Mouse (Mus musculus) lung, embryonic 16.5 days (tissue): ENCODE data around the gene Hipk2. TPM values are rescaled to one million over a fixed set of nuclear protein-coding genes. Genes with fewer than 3 reads are reported as not detected.

Experiments used
- ATAC-seq: fragments of 200-750 bp; cut with Nextera tagmentation; 2 replicates; pipeline ENCODE4 v1.8.0; 2017; ENCODE audit warnings: low read depth, mild to moderate bottlenecking, moderate library complexity
- H3K27ac ChIP-seq: fragments of 300-500 bp; sonication (generic); 2 replicates; pipeline ENCODE4 v1.5.1; 2014; ENCODE audit warnings: mild to moderate bottlenecking, control low read depth, low read length
- H3K27me3 ChIP-seq: fragments of 300-500 bp; sonication (generic); 2 replicates; pipeline ENCODE4 v1.6.1; 2014; ENCODE audit warnings: low read depth, low read length, mixed read lengths; ENCODE audit not compliant: control insufficient read depth, insufficient read depth
- H3K36me3 ChIP-seq: fragments of 300-500 bp; sonication (generic); 2 replicates; pipeline ENCODE4 v1.6.1; 2014; ENCODE audit warnings: low read length; ENCODE audit not compliant: control insufficient read depth, insufficient read depth
- H3K4me1 ChIP-seq: fragments of 300-500 bp; sonication (generic); replicated peaks from 2 replicates; pipeline ENCODE4 v1.6.1; 2014; ENCODE audit warnings: low read length, mixed read lengths; ENCODE audit not compliant: control insufficient read depth, insufficient read depth
- H3K4me2 ChIP-seq: fragments of 300-500 bp; sonication (generic); 2 replicates; pipeline ENCODE4 v1.6.1; 2014; ENCODE audit warnings: low read depth, low read length, control low read depth
- H3K4me3 ChIP-seq: fragments of 300-500 bp; sonication (generic); 2 replicates; pipeline ENCODE4 v1.5.1; 2014; ENCODE audit warnings: mild to moderate bottlenecking, low read length, control low read depth
- H3K9ac ChIP-seq: fragments of 300-500 bp; sonication (generic); 2 replicates; pipeline ENCODE4 v1.6.1; 2014; ENCODE audit warnings: low read length, control low read depth
- H3K9me3 ChIP-seq: fragments of 300-500 bp; sonication (generic); 2 replicates; pipeline ENCODE4 v1.6.1; 2016; ENCODE audit warnings: low read length; ENCODE audit not compliant: control insufficient read depth
- WGBS: fragments of 180-500 bp; shearing (Covaris S2); extraction: QIAGEN DNeasy Blood & Tissue Kit; methylation state at CpG from one replicate; pipeline ENCODE4 v1.1.7; 2014; 5-methylcytosine and 5-hydroxymethylcytosine counted together
- polyA plus RNA-seq: library from polyadenylated mRNA; unstranded; fragments of >200 nt; fragmentation: Nextera tagmentation; extraction: Ambion mirVana; gene quantifications from 2 replicates; pipeline ENCODE4 v1.2.1, GENCODE M21; 2015

Hipk2 gene
- polyA plus RNA-seq, 1 experiment from 2014 or later: 19.8 TPM

GRCm38 (mm10) chr6:38835217-38835616, 40.7 kb downstream of the Hipk2 start:
- ATAC-seq: no peak
- no peak overlapping the region for H3K9ac ChIP-seq
- H3K27me3 ChIP-seq: no peaks in the 10 kb centered on the region
- WGBS: 72% methylated on average over 1 of the region's 1 CpGs
- no peak overlapping the region for H3K4me3 ChIP-seq
- H3K36me3 ChIP-seq: no peaks in the 10 kb centered on the region
- 0 out of 2 replicates have a peak, but pooled peaks cover 2% of the 10 kb centered on the region for H3K4me1 ChIP-seq
- H3K9me3 ChIP-seq: no peaks in the 10 kb centered on the region
- H3K4me2 ChIP-seq: no peak overlapping the region
- H3K27ac ChIP-seq: no peak overlapping the region

GRCm38 (mm10) chr6:38834727-38835126, 41.2 kb downstream of the Hipk2 start:
- no peak overlapping the region for H3K9ac ChIP-seq
- H3K27me3 ChIP-seq: no peaks in the 10 kb centered on the region
- H3K4me3 ChIP-seq: no peak overlapping the region
- ATAC-seq: no peak
- H3K4me2 ChIP-seq: no peak overlapping the region
- 76% methylated on average over 2 of the region's 2 CpGs for WGBS
- H3K27ac ChIP-seq: no peak overlapping the region
- no peaks in the 10 kb centered on the region for H3K4me1 ChIP-seq
- H3K9me3 ChIP-seq: no peaks in the 10 kb centered on the region
- no peaks in the 10 kb centered on the region for H3K36me3 ChIP-seq

DNA sequence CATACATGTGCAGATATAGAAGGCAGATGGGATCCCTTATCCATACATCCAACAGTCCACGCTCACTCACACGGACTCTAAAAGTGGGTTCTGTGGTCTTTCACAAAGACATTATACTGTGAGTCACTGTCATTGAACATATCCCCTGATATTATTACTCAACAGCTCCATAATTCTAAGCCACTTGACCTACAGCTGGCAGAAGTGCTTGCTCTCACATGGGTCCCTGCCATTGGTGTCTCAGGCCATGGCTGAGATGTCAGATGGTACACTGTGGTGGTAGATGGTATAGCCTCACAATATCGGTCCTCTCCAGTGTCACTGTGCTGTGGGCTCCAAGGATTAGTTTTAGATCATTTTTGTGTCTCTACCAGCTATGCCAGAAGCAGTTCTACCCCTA, 42.2 kb downstream of the Hipk2 start:
- no peak overlapping the region for H3K4me3 ChIP-seq
- H3K36me3 ChIP-seq: no peaks in the 10 kb centered on the region
- no peaks in the 10 kb centered on the region for H3K9me3 ChIP-seq
- H3K4me2 ChIP-seq: no peak overlapping the region
- no peak for ATAC-seq
- H3K9ac ChIP-seq: no peak overlapping the region
- H3K4me1 ChIP-seq: no peaks in the 10 kb centered on the region
- no peak overlapping the region for H3K27ac ChIP-seq
- H3K27me3 ChIP-seq: no peaks in the 10 kb centered on the region
- 90% methylated on average over 3 of the region's 3 CpGs for WGBS

- no peaks in the 10 kb centered on the region for H3K36me3 ChIP-seq
- H3K4me2 ChIP-seq: no peak overlapping the region
- no peaks in the 10 kb centered on the region for H3K27me3 ChIP-seq
- H3K4me1 ChIP-seq: no peaks in the 10 kb centered on the region
- H3K9me3 ChIP-seq: no peaks in the 10 kb centered on the region
- ATAC-seq: no peak
- no peak overlapping the region for H3K4me3 ChIP-seq
- H3K9ac ChIP-seq: no peak overlapping the region
- WGBS: 86% methylated on average over 2 of the region's 3 CpGs
- H3K27ac ChIP-seq: no peak overlapping the region
Measured at GRCm38 (mm10) chr6:38829452-38829851, 46.5 kb downstream of the Hipk2 start.

- H3K4me1 ChIP-seq: peaks cover 5% of the 10 kb centered on the region
Measured at GRCm38 (mm10) chr6:38828211-38828610, 47.8 kb downstream of the Hipk2 start.

DNA sequence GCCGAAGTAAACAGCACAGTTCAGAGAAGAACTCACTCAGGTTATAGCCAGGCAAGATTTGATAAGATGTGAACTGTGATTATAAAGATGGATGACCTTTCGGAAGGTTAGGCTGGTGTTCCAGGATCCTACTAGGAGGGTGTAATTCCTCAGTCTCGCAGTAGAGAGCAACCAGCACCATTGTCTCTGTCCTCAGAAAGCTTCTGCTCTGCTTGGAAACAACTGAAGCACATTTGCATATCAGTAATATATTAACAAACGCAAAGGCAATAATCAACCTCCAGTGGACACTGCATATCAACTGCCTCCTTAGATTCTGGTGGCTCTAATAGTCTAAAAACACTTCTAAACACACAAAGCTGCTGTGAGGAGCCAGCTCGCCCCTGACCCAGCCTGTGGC, 48.5 kb downstream of the Hipk2 start:
- no peak for ATAC-seq
- no peak overlapping the region for H3K4me2 ChIP-seq

More at GRCm38 (mm10) chr6:38828211-38828610, 47.8 kb downstream of the Hipk2 start:
- H3K4me2 ChIP-seq: no peak overlapping the region
- H3K36me3 ChIP-seq: no peaks in the 10 kb centered on the region
- no peaks in the 10 kb centered on the region for H3K9me3 ChIP-seq
- 73% methylated on average over 2 of the region's 2 CpGs for WGBS
- H3K27me3 ChIP-seq: no peaks in the 10 kb centered on the region
- H3K27ac ChIP-seq: no peak overlapping the region
- no peak overlapping the region for H3K9ac ChIP-seq
- no peak for ATAC-seq
- H3K4me3 ChIP-seq: no peak overlapping the region

DNA sequence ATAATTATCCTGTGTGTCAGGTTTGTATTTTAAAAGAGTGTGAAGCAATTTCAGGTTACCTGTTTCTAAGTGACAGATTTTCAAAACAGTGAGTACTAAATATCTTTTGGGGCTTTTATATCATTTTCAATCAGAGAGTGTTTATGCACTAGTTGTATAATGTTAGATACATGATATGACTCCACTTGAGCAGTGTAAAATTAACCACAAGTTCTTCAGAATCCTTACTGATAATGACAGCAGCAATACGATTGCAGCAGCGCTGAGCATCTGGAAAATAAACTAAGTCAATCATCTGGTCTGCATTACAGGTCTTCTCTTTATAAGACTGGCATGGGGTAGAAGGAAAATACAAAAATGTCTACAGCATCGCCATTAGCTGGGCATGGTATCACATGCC, 49.1 kb downstream of the Hipk2 start:
- WGBS: 72% methylated on average over 3 of the region's 3 CpGs
- Histone ChIP-seq H3K4me1 (peaks cover 7% of the 10 kb centered on the region), H3K27ac (no peak overlapping the region), H3K36me3 (no peaks in the 10 kb centered on the region), H3K9ac (no peak overlapping the region), H3K27me3 (no peaks in the 10 kb centered on the region), H3K4me2 (no peak overlapping the region), H3K4me3 (no peak overlapping the region), H3K9me3 (no peaks in the 10 kb centered on the region)
- ATAC-seq: no peak

More for the DNA sequence above, 48.5 kb downstream of the Hipk2 start:
- Histone ChIP-seq H3K9ac (no peak overlapping the region), H3K27me3 (no peaks in the 10 kb centered on the region), H3K4me1 (peaks cover 5% of the 10 kb centered on the region), H3K36me3 (no peaks in the 10 kb centered on the region), H3K9me3 (no peaks in the 10 kb centered on the region), H3K4me3 (no peak overlapping the region), H3K27ac (no peak overlapping the region)
- 64% methylated on average over 5 of the region's 5 CpGs for WGBS

DNA sequence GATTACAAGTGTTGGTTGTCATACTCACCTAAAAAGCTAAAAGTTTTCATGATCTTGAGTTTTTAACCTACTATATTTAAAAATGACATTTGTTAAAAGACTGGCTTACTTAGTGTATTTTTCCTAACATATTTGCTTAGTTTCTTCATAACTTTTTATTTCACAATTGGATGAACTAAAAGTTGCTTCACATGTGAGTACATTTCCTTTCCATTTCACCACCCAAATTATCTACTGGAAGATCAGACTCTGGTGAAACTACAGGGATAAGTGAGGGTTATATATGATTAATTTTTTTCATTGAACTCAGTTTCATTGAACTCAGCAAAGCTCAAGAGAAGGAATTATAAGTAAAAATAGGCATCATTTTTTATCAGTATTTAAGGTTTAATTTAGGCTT, 50.1 kb downstream of the Hipk2 start:
- Histone ChIP-seq H3K27me3 (no peaks in the 10 kb centered on the region), H3K4me2 (no peak overlapping the region), H3K27ac (no peak overlapping the region), H3K4me1 (peaks cover 7% of the 10 kb centered on the region), H3K36me3 (no peaks in the 10 kb centered on the region), H3K9me3 (no peaks in the 10 kb centered on the region), H3K4me3 (no peak overlapping the region), H3K9ac (no peak overlapping the region)
- no peak for ATAC-seq

DNA sequence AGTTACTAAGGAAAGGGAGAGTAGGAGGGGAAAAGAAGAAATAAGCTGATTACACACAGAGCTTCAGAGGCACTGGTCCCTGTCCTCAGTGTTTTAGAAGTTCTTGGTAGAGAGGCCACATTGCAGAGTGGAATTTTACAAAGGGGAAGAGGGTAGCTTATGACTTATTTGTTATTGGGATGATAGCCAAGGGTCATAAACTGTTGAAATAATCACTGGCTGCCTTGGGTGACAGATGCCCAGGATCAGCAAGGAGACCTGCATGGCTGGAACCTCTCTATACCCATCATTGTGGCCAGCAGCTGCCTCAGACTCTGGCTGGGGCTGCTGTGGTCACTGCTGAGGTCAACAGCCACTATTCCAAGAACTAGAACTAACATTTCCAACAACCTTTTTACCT, 52.1 kb downstream of the Hipk2 start:
- Histone ChIP-seq H3K36me3 (peaks cover 2% of the 10 kb centered on the region; the same call in 1 of the 2 replicates), H3K9ac (no peak overlapping the region), H3K27me3 (no peaks in the 10 kb centered on the region), H3K9me3 (no peaks in the 10 kb centered on the region), H3K4me3 (no peak overlapping the region), H3K27ac (no peak overlapping the region), H3K4me1 (peaks cover 7% of the 10 kb centered on the region), H3K4me2 (no peak overlapping the region)
- ATAC-seq: no peak

DNA sequence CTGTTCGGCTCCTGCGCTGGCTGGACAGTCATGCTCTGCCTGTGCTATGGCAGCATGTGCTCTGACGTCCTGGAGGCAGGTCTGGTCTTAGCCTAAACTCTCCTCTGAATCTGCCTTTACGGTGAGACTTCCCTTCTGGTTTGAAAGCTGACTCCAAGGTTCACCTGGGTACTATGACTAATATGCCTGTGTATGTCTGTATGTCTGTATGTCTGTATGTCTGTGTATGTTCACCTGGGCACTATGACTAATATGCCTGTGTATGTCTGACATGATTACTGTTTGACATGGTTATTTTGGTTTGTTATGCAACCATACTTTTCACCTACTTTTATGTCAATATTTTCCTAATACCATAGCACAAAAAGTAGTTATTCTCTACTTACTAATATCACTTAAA, 52.8 kb downstream of the Hipk2 start:
- ATAC-seq: no peak

More for the DNA sequence above, 52.8 kb downstream of the Hipk2 start:
- H3K9me3 ChIP-seq: no peaks in the 10 kb centered on the region
- H3K36me3 ChIP-seq: peaks cover 8% of the 10 kb centered on the region
- WGBS: 90% methylated on average over 4 of the region's 4 CpGs
- no peak overlapping the region for H3K4me2 ChIP-seq
- H3K9ac ChIP-seq: no peak overlapping the region
- H3K27ac ChIP-seq: no peak overlapping the region
- no peaks in the 10 kb centered on the region for H3K27me3 ChIP-seq
- peaks cover 7% of the 10 kb centered on the region for H3K4me1 ChIP-seq
- H3K4me3 ChIP-seq: no peak overlapping the region
